In genomic region chr16:59393300-59393699, GRCm38 (mm10) we compare ENCODE assay signal across 15 mouse cellular contexts. TPM values are rescaled to one million over a fixed set of nuclear protein-coding genes. Genes with fewer than 3 reads are reported as not detected.
DNase-seq lines count a peak whose midpoint lies in the region; ATAC-seq and TF ChIP-seq lines count a peak whose summit lies in the region.
"Had no signal": no experiment of that assay in that cellular context is flagged by ENCODE, and none has a peak within 500 bp of the region (broad histone marks: within the 10 kb centered on the region; RNA-seq: fewer than 3 reads in every experiment).

No protein-coding gene starts in this region.

- 0 out of 2 replicates have a peak, but pooled peaks cover 3% of the 10 kb centered on the region for H3K9me3 ChIP-seq in midbrain, postnatal 0 days (ENCODE audit: low read length)
- H3K9me3 ChIP-seq in midbrain, embryonic 13.5 days = no peaks in the 10 kb centered on the region

- no peak overlapping the region for H3K9ac ChIP-seq in midbrain, postnatal 0 days (replicated peaks; ENCODE audit: low read length, poor library complexity, severe bottlenecking)
- no peak overlapping the region for H3K9ac ChIP-seq in midbrain, embryonic 13.5 days (replicated peaks)

- 75% methylated on average over 3 of the region's 3 CpGs for WGBS in midbrain, postnatal 0 days
- WGBS in midbrain, embryonic 13.5 days = 82% methylated on average over 3 of the region's 3 CpGs

- no peaks in the 10 kb centered on the region for H3K4me1 ChIP-seq in midbrain, postnatal 0 days (ENCODE audit: insufficient read depth, low read length)
- no peaks in the 10 kb centered on the region for H3K4me1 ChIP-seq in midbrain, embryonic 13.5 days (replicated peaks)

- intact Hi-C loops in left cerebral cortex, adult 2 months (cut with DNase I) = loop anchor here (10.0 kb wide), 1 partner anchor 588 kb away; the partner anchor contains the start of gene Olfr173
- intact Hi-C loops in heart, postnatal 14 days (cut with DNase I) = no loop called here

- TF ChIP-seq CTCF in midbrain, postnatal 0 days (IDR thresholded peaks at IDR 0.05) = no peak
- TF ChIP-seq CTCF in left cerebral cortex, adult 2 months (IDR thresholded peaks at IDR 0.05) = no peak

- no peak overlapping the region for H3K4me2 ChIP-seq in midbrain, postnatal 0 days (ENCODE audit: low read depth, low read length, poor library complexity, severe bottlenecking)
- no peak overlapping the region for H3K4me2 ChIP-seq in midbrain, embryonic 13.5 days (replicated peaks)
- H3K4me2 ChIP-seq: midbrain, embryonic 11.5 days had no signal

- peak; percentile 13 for DNase-seq in midbrain, postnatal 0 days (ENCODE audit: low spot score)
- DNase-seq in left cerebral cortex, adult 2 months (ENCODE audit: extremely low spot score in 1 of 2, low spot score in 2 of 2) = peak; percentile 25 to 56
- no peak for DNase-seq in heart, postnatal 14 days
- no peak for DNase-seq in kidney, postnatal 4 days
- DNase-seq in adrenal gland, postnatal 36 days = no peak
- DNase-seq in spleen, postnatal 14 days (ENCODE audit: low spot score in 2 of 2) = no peak
- DNase-seq: heart, adult 18-20 months had no signal

- H3K27me3 ChIP-seq in midbrain, postnatal 0 days (ENCODE audit: insufficient read depth, low read length) = no peaks in the 10 kb centered on the region
- no peaks in the 10 kb centered on the region for H3K27me3 ChIP-seq in midbrain, embryonic 13.5 days

- no peaks in the 10 kb centered on the region for H3K36me3 ChIP-seq in midbrain, postnatal 0 days (ENCODE audit: insufficient read depth, low read length)
- no peaks in the 10 kb centered on the region for H3K36me3 ChIP-seq in midbrain, embryonic 13.5 days

- H3K27ac ChIP-seq in midbrain, postnatal 0 days (ENCODE audit: low read depth, low read length) = no peak overlapping the region
- no peak overlapping the region for H3K27ac ChIP-seq in midbrain, embryonic 13.5 days
- no peak overlapping the region for H3K27ac ChIP-seq in left cerebral cortex, adult 2 months

- H3K4me3 ChIP-seq in midbrain, postnatal 0 days (ENCODE audit: low read depth, low read length) = no peak overlapping the region
- H3K4me3 ChIP-seq in midbrain, embryonic 13.5 days (replicated peaks) = no peak overlapping the region
- no peak overlapping the region for H3K4me3 ChIP-seq in left cerebral cortex, adult 2 months

- peak; percentile 7; the same call in 1 of the 2 replicates for ATAC-seq in midbrain, postnatal 0 days (ENCODE audit: low FRiP score)
- ATAC-seq in midbrain, embryonic 13.5 days = no peak
- peak; percentile 99 for ATAC-seq in frontal cortex, adult (ENCODE audit: low TSS enrichment)
- ATAC-seq: intestine, embryonic 16.5 days had no signal

RNA-seq across cellular contexts. Expression of gene Gabrr3, which starts 13.8 kb away (rescaled TPM):
- total RNA-seq in midbrain, postnatal 0 days (2014; rRNA removed) = 0.14 and 0.16 TPM in 2 replicates
- polyA plus RNA-seq in midbrain, postnatal 0 days (2015; fragmentation: Nextera tagmentation; extraction: Ambion mirVana) = not detected in 2 replicates
- polyA plus RNA-seq in midbrain, embryonic 13.5 days (2015; fragmentation: Nextera tagmentation; extraction: Ambion mirVana) = 0.12 and 0.30 TPM in 2 replicates
- total RNA-seq in left cerebral cortex, adult 2 months (2021) = under 1 TPM in 1 of 2 experiments, not detected in 1; 0.07 TPM
- not detected for total RNA-seq in heart, postnatal 14 days (2021)
- not detected for total RNA-seq in adrenal gland, postnatal 36 days (2021)
- total RNA-seq: adrenal gland, postnatal 4 days; liver, adult 2 months had no signal
- polyA plus RNA-seq: intestine, embryonic 16.5 days; liver, adult 2 months; stomach, embryonic 16.5 days had no signal

RNA-seq across cellular contexts. Expression of gene Olfr209, which starts 29.5 kb away (rescaled TPM):
- not detected in 2 replicates for total RNA-seq in midbrain, postnatal 0 days (2014; rRNA removed)
- polyA plus RNA-seq in midbrain, postnatal 0 days (2015; fragmentation: Nextera tagmentation; extraction: Ambion mirVana) = not detected in 2 replicates
- not detected in 2 replicates for polyA plus RNA-seq in midbrain, embryonic 13.5 days (2015; fragmentation: Nextera tagmentation; extraction: Ambion mirVana)
- total RNA-seq in left cerebral cortex, adult 2 months (2021) = not detected
- not detected for total RNA-seq in heart, postnatal 14 days (2021)
- not detected for total RNA-seq in adrenal gland, postnatal 36 days (2021)
- total RNA-seq: adrenal gland, postnatal 4 days; heart, adult 18-20 months; liver, adult 2 months had no signal
- polyA plus RNA-seq: embryonic facial prominence, embryonic 14.5 days; intestine, embryonic 16.5 days; liver, adult 2 months; midbrain, embryonic 11.5 days; stomach, embryonic 16.5 days had no signal

RNA-seq across cellular contexts. Expression of gene Olfr206, which starts 44.3 kb away (rescaled TPM):
- total RNA-seq in midbrain, postnatal 0 days (2014; rRNA removed) = not detected in 2 replicates
- not detected in 2 replicates for polyA plus RNA-seq in midbrain, postnatal 0 days (2015; fragmentation: Nextera tagmentation; extraction: Ambion mirVana)
- polyA plus RNA-seq in midbrain, embryonic 13.5 days (2015; fragmentation: Nextera tagmentation; extraction: Ambion mirVana) = not detected in 2 replicates
- total RNA-seq in left cerebral cortex, adult 2 months (2021) = not detected
- not detected for total RNA-seq in heart, postnatal 14 days (2021)
- not detected for total RNA-seq in adrenal gland, postnatal 36 days (2021)
- total RNA-seq: adrenal gland, postnatal 4 days; heart, adult 18-20 months; liver, adult 2 months had no signal
- polyA plus RNA-seq: embryonic facial prominence, embryonic 14.5 days; intestine, embryonic 16.5 days; liver, adult 2 months; midbrain, embryonic 11.5 days; stomach, embryonic 16.5 days had no signal

Comparison
In these comparisons a context has a peak if more than half of its experiments do, and no peak if none do; other contexts are left out.
1. DNase-seq: peak in midbrain, postnatal 0 days (single experiment) and left cerebral cortex, adult 2 months (2 of 2); none in heart, postnatal 14 days (0 of 2), kidney, postnatal 4 days (0 of 2), adrenal gland, postnatal 36 days (0 of 2) and spleen, postnatal 14 days (0 of 2).